Mouse (Mus musculus) left cerebral cortex, postnatal 25 days (tissue): Measurements from ENCODE around the gene Abcb11. TPM values are rescaled to one million over a fixed set of nuclear protein-coding genes. Genes with fewer than 3 reads are reported as not detected.
"Not testable (repeated sequence)": the region's sequence is repeated elsewhere in the genome, so short reads cannot be mapped to it uniquely, and the experiment has no call there.

Source experiments
- DNase-seq, 2 experiments: peaks; one replicate each; pipeline ENCODE4 v3.0.0; 2022; ENCODE audit warnings: low spot score in 2 of 2, mixed read lengths in 1 of 2
- intact Hi-C: fragments of 180-260 bp; cut with DNase I; formaldehyde crosslinking; loops from one replicate; pipeline ENCODE4 v1.15.1; 2025
- total RNA-seq, 2 experiments: library from RNA; stranded (reverse); gene quantifications; 2 replicates each; pipeline ENCODE4 v1.2.3; 2021

The Abcb11 gene
- total RNA-seq = not detected

- intact Hi-C loops = no loop called here
- DNase-seq = no peak
Measured at GRCm38 (mm10) chr2:69342496-69343221, at the start of gene Abcb11. Abcb11 (minus strand) TSS chr2:69342616.

DNA sequence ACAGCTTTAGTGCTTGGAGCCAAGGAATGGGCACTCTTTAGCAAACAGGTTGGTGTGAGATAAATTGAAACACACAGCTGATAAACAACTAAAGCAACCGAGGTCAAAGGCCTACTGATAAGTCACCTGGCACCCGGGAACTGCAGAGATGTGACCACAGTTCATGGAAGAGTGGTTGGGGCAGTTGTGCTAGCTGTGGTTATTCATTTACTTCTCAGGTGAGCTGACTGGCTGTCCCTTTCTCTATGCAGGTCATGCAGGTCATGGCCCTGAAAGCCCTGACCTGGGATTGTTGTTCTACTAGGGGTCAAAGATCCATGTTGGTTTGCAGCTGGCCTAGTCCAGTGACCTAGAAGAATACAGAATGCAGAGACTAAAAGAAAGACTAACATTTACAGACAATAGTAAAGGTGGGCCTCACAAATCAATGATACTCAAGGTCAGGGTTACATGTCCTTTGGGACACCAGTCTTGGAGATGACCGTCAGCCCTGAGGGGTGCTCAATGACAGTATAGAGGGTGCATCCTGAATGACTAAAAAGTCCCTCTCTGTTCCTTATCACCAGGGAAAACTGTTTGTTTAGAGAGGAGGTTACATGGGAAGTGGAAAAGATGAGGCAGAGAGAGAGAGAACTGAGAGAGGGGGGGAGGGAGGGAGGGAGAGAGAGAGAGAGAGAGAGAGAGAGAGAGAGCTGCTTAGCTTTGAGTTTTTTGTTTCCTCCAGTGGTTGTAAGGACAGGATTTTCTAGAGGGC lies 43.9 kb upstream of the Abcb11 start:
- intact Hi-C loops = no loop called here
- no peak for DNase-seq

DNA sequence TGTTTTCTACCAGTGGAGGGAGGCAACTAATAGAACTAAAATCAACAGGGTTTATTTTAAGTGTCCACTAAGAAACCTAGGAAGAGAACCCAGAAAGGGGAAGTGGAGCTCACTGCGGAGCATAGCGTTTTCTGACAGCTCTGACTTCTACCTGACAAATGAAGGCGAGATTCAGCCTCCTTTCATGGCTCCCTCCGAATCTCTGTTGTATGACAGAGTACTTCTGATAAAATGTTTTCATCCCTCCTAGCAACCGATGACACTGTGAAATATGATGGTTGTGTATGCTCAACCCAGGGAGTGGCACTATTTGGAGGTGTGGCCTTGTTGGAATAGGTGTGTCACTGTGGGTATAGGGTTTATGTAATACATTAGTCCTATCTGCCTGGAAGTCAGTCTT lies 40.4 kb upstream of the Abcb11 start:
- intact Hi-C loops = no loop called here
- no peak for DNase-seq

DNA sequence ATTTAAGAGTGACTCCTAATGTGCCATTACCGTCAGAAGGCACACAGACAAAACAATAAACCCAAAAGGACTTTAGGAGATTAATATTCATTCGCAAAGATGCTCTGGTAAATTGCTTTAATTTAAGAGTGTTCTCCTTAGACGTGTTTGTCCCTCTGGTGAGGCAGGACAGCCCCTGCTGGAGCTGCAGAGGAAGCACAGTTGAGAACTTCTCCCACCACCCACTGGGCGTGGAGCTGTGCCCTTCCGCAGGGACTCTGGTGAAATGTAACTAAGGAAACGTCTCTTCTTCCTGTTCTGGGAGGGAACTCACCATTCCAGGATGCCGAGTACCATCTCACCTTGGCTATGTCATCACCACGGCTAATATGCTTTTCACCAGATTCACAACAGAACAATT lies 39.3 kb upstream of the Abcb11 start:
- no peak for DNase-seq
- intact Hi-C loops = no loop called here

GRCm38 (mm10) chr2:69380281-69380680 lies 37.9 kb upstream of the Abcb11 start, which contains the start of gene Dhrs9:
Dhrs9 (plus strand) TSS chr2:69380445.
- peak in 1 of 2 experiments; percentile 43 for DNase-seq
- intact Hi-C loops = no loop called here

GRCm38 (mm10) chr2:69379801-69380200 lies 37.4 kb upstream of the Abcb11 start:
- intact Hi-C loops = no loop called here
- peak in 1 of 2 experiments; percentile 12 for DNase-seq

DNA sequence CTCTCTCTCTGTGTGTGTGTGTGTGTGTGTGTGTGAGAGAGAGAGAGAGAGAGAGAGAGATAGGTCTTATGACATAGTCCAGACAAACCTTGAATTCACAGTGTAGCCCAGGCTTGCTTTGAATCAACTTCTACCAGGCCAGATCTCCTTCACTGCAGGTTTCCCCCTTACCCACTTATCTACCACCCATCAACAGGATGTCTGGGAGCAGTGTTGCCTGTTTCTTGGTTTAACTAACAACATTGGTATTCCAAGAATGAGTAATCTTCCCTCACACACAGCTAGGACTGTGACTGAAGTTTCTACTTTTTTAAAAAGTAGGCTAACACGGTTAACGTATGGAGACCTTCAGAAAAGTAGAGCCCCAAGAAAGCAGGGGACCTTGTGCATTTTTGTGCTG lies 34.4 kb upstream of the Abcb11 start:
- intact Hi-C loops = no loop called here
- DNase-seq = no peak

- intact Hi-C loops = no loop called here
Measured at GRCm38 (mm10) chr2:69365275-69365674, 22.9 kb upstream of the Abcb11 start.

GRCm38 (mm10) chr2:69364831-69365230 lies 22.4 kb upstream of the Abcb11 start:
- intact Hi-C loops = no loop called here
- DNase-seq = no peak

More at GRCm38 (mm10) chr2:69365275-69365674, 22.9 kb upstream of the Abcb11 start:
- no peak for DNase-seq

GRCm38 (mm10) chr2:69355402-69355801 lies 13.0 kb upstream of the Abcb11 start:
- not testable (repeated sequence) for DNase-seq

GRCm38 (mm10) chr2:69341506-69341905 lies 910 bp downstream of the Abcb11 start:
- intact Hi-C loops = no loop called here
- no peak for DNase-seq

More at GRCm38 (mm10) chr2:69355402-69355801, 13.0 kb upstream of the Abcb11 start:
- intact Hi-C loops = not testable (repeated sequence)

DNA sequence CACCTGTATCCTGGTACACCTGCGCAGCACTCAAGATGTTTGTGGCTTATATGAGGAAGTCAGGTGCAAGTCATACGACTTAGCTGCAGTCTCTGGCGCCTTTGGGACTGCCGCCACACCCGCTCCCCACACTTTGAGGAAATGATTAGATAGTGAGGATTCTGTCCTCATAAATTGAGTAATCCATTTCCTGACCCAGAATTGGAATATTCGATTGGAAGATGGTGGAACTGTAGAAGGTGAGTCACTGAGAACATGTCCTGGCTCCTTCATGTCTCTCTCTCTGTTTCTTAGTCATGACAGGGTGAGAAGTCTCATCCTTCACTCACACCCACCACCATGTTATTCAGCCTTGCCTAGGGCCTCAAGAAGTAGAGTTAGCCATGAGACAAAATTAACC lies 10.9 kb downstream of the Abcb11 start:
- intact Hi-C loops, DNase-seq: not testable (repeated sequence)

GRCm38 (mm10) chr2:69328509-69329163 lies 13.8 kb downstream of the Abcb11 start:
- no peak for DNase-seq
- intact Hi-C loops = no loop called here

DNA sequence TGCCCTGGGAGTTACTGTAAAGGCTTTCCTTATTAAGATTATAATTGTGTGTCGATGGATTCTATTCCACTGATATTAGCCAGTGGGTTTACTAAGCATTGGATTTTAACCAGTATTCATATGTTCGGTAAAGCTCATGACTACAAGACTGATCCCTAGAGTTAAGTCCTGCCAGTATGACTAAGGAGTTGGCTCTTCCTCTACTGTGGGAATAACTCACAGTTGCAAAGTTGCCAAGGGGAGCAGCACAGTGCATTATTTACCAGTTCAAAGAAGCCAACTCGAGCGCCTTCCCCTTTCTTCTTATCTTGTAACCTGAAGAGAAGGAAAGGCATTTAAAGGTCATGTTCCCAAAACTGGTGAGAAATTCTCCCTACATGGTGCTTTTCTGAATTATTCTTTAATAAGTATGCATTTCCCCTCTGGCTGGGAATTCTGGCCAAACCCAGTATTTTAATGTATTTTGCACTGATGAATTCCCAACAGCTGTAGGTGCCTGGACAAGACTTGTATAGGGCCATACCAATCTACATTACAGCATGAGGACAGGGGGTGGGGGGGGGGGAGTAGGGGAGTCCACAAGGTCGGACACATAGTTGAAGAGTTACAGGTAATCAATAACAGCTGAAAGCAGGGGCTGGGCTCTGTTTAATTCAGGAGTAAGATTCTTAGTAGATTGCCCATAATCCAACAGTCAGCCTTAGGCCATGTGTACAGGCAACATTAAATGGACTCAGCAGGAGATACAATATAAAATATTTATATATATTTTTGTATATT lies 17.3 kb downstream of the Abcb11 start:
- intact Hi-C loops = no loop called here
- no peak for DNase-seq

GRCm38 (mm10) chr2:69323018-69323417 lies 19.4 kb downstream of the Abcb11 start:
- DNase-seq = no peak
- intact Hi-C loops = no loop called here

- intact Hi-C loops = no loop called here
Measured at GRCm38 (mm10) chr2:69321457-69321856, 21.0 kb downstream of the Abcb11 start.

DNA sequence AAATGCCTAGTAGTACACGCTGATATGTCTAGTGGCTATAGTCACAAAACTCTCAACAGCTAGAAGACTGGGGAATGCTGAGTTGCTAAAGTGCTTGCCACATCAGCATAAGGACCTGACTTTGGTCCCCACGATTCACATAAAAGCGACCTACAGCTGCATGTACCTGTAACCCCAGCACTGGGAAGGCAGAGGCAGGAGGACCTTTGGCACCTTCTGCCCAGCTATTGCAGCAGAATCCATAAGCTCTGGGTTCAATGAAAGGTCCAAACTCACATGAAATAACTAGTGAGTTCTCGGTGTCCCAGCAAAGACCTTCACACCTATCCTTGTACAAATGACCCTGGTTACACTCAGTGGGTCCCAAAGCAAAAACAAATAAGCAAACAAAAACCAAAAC lies 31.1 kb downstream of the Abcb11 start:
- intact Hi-C loops = no loop called here
- DNase-seq = no peak

More at GRCm38 (mm10) chr2:69321457-69321856, 21.0 kb downstream of the Abcb11 start:
- no peak for DNase-seq

DNA sequence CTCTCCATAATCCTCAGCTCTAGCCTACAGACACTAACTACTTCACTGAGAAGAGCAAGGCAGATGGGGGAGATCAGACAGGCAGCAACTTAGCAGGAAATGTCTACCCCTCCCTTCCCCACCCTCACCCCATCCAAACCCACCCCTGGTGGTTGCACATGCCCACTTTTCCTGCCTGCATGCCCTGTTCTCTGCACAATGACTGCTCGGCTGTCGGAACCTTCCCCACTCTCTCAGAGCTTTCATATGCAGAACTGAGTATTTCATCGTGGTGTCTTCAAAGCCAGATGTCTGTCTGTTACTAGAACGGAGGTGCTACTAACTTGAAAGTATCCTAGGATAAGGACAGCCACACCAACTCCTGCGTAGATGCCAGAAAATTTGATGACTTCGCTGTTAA lies 34.3 kb downstream of the Abcb11 start:
- DNase-seq = no peak
- intact Hi-C loops = no loop called here

DNA sequence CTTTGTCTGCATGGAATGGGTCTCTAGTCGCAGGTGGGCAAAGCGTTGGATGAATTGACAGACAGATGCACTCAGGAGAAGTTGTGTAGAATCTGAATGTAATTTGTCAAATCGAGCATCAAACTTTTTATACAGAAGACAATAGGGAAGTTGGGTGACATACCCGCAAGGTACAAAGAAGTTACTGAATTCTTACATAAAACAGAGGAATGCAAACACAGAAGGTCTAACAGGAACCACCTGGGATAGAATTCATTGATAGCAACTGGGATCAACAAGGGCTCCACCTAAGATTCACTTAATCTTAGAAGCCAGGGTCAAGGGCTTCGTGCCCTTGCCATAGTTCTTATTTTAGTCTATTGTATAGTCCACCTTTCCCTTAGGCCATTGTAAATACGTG lies 41.8 kb downstream of the Abcb11 start:
- intact Hi-C loops, DNase-seq: not testable (repeated sequence)

- DNase-seq = no peak
- intact Hi-C loops = no loop called here
Measured at GRCm38 (mm10) chr2:69294508-69294907, 47.9 kb downstream of the Abcb11 start.
